Mouse (Mus musculus) heart, embryonic 11.5 days (tissue): ENCODE data around the gene Trappc6a. TPM values are rescaled to one million over a fixed set of nuclear protein-coding genes. Genes with fewer than 3 reads are reported as not detected.

Experiments
- ATAC-seq: fragments of 200-750 bp; cut with Nextera tagmentation; replicated peaks from 2 replicates; pipeline ENCODE4 v1.8.0; 2017; ENCODE audit warnings: moderate library complexity; ENCODE audit not compliant: insufficient number of reproducible peaks, low FRiP score, low TSS enrichment
- H3K27ac ChIP-seq: fragments of 300-500 bp; sonication (generic); 2 replicates; pipeline ENCODE4 v1.5.1; 2014; ENCODE audit warnings: mild to moderate bottlenecking, low read depth, low read length
- H3K27me3 ChIP-seq: fragments of 300-500 bp; sonication (generic); 2 replicates; pipeline ENCODE4 v1.6.1; 2014; ENCODE audit warnings: mild to moderate bottlenecking, low read length, mixed read lengths; ENCODE audit not compliant: control insufficient read depth, insufficient read depth
- H3K36me3 ChIP-seq: fragments of 300-500 bp; sonication (generic); 2 replicates; pipeline ENCODE4 v1.6.1; 2014; ENCODE audit warnings: mild to moderate bottlenecking, low read length, moderate library complexity, mixed read lengths; ENCODE audit not compliant: control insufficient read depth, insufficient read depth
- H3K4me1 ChIP-seq: fragments of 300-500 bp; sonication (generic); 2 replicates; pipeline ENCODE4 v1.6.1; 2014; ENCODE audit warnings: low read length; ENCODE audit not compliant: control insufficient read depth, insufficient read depth
- H3K4me2 ChIP-seq: fragments of 300-500 bp; sonication (generic); 2 replicates; pipeline ENCODE4 v1.6.1; 2014; ENCODE audit warnings: mild to moderate bottlenecking, moderate library complexity
- H3K4me3 ChIP-seq: fragments of 300-500 bp; sonication (generic); 2 replicates; pipeline ENCODE4 v1.5.1; 2014; ENCODE audit warnings: low read depth, low read length
- H3K9ac ChIP-seq: fragments of 300-500 bp; sonication (generic); 2 replicates; pipeline ENCODE4 v1.6.1; 2014; ENCODE audit warnings: mild to moderate bottlenecking, low read depth, low read length, moderate library complexity
- H3K9me3 ChIP-seq: fragments of 300-500 bp; sonication (generic); replicated peaks from 2 replicates; pipeline ENCODE4 v1.6.1; 2016; ENCODE audit warnings: low read length; ENCODE audit not compliant: control insufficient read depth
- WGBS: fragments of 180-500 bp; shearing (Covaris S2); extraction: QIAGEN DNeasy Blood & Tissue Kit; methylation state at CpG from one replicate; pipeline ENCODE4 v1.1.7; 2014; ENCODE audit not compliant: insufficient replicate concordance; 5-methylcytosine and 5-hydroxymethylcytosine counted together
- polyA plus RNA-seq: library from polyadenylated mRNA; unstranded; fragments of >200 nt; fragmentation: Nextera tagmentation; extraction: Ambion mirVana; gene quantifications from 2 replicates; pipeline ENCODE4 v1.2.1, GENCODE M21; 2014

Trappc6a gene
- polyA plus RNA-seq, 1 experiment from 2014 or later = 77.0 TPM

GRCm38 (mm10) chr7:19464367-19465307, 43.6 kb upstream of the Trappc6a start:
- ATAC-seq = 0 out of 2 replicates have a peak, but pooled peaks have one; percentile 4
- H3K9ac ChIP-seq = peak overlapping the region; percentile 50; the same call in 1 of the 2 replicates
- no peaks in the 10 kb centered on the region for H3K9me3 ChIP-seq
- no peaks in the 10 kb centered on the region for H3K36me3 ChIP-seq
- WGBS = 7% methylated on average over 22 of the region's 22 CpGs
- peak overlapping the region; percentile 31 for H3K4me3 ChIP-seq
- peaks cover 14% of the 10 kb centered on the region for H3K27me3 ChIP-seq
- H3K27ac ChIP-seq = peak overlapping the region; percentile 12; the same call in 1 of the 2 replicates
- peak overlapping the region; percentile 50 for H3K4me2 ChIP-seq
- H3K4me1 ChIP-seq = peaks cover 10% of the 10 kb centered on the region

- Histone ChIP-seq H3K36me3 (no peaks in the 10 kb centered on the region), H3K9me3 (no peaks in the 10 kb centered on the region), H3K27me3 (peaks cover 25% of the 10 kb centered on the region), H3K4me1 (peaks cover 10% of the 10 kb centered on the region), H3K9ac (no peak overlapping the region), H3K4me2 (no peak overlapping the region), H3K27ac (no peak overlapping the region), H3K4me3 (no peak overlapping the region)
- ATAC-seq = no peak
- WGBS = 47% methylated on average over 5 of the region's 5 CpGs
These were observed 41.5 kb upstream of the Trappc6a start for GRCm38 (mm10) chr7:19466602-19467145.

- Histone ChIP-seq H3K27ac (no peak overlapping the region), H3K27me3 (peaks cover 34% of the 10 kb centered on the region), H3K4me1 (peaks cover 7% of the 10 kb centered on the region), H3K4me3 (no peak overlapping the region), H3K9me3 (no peaks in the 10 kb centered on the region), H3K36me3 (no peaks in the 10 kb centered on the region), H3K4me2 (no peak overlapping the region), H3K9ac (no peak overlapping the region)
- ATAC-seq = no peak
- whole genome bisulfite sequencing = 42% methylated on average over 6 of the region's 6 CpGs
These were observed 40.6 kb upstream of the Trappc6a start for GRCm38 (mm10) chr7:19467638-19468037.

- Histone ChIP-seq H3K27me3 (peaks cover 41% of the 10 kb centered on the region), H3K9me3 (no peaks in the 10 kb centered on the region), H3K36me3 (no peaks in the 10 kb centered on the region), H3K4me2 (no peak overlapping the region), H3K27ac (no peak overlapping the region), H3K4me3 (no peak overlapping the region), H3K9ac (no peak overlapping the region), H3K4me1 (0 out of 2 replicates have a peak, but pooled peaks cover 3% of the 10 kb centered on the region)
- 64% methylated on average over 12 of the region's 12 CpGs for WGBS
- no peak for ATAC-seq
These were observed 39.9 kb upstream of the Trappc6a start for GRCm38 (mm10) chr7:19468279-19468678.

GRCm38 (mm10) chr7:19469404-19469803, 38.8 kb upstream of the Trappc6a start:
- H3K27me3 ChIP-seq = peaks cover 50% of the 10 kb centered on the region
- no peak overlapping the region for H3K27ac ChIP-seq
- H3K4me3 ChIP-seq = no peak overlapping the region
- 27% methylated on average over 23 of the region's 23 CpGs for WGBS
- H3K4me1 ChIP-seq = 0 out of 2 replicates have a peak, but pooled peaks cover 6% of the 10 kb centered on the region
- no peaks in the 10 kb centered on the region for H3K9me3 ChIP-seq
- H3K36me3 ChIP-seq = no peaks in the 10 kb centered on the region
- no peak overlapping the region for H3K9ac ChIP-seq
- H3K4me2 ChIP-seq = peak overlapping the region; percentile 11; the same call in 1 of the 2 replicates
- no peak for ATAC-seq

- Histone ChIP-seq H3K4me2 (no peak overlapping the region), H3K4me1 (0 out of 2 replicates have a peak, but pooled peaks cover 6% of the 10 kb centered on the region), H3K27ac (no peak overlapping the region), H3K9ac (no peak overlapping the region), H3K4me3 (no peak overlapping the region), H3K9me3 (no peaks in the 10 kb centered on the region), H3K36me3 (no peaks in the 10 kb centered on the region), H3K27me3 (peaks cover 49% of the 10 kb centered on the region)
- WGBS = 15% methylated on average over 14 of the region's 14 CpGs
- ATAC-seq = no peak
These were observed 37.9 kb upstream of the Trappc6a start for GRCm38 (mm10) chr7:19470308-19470707.

GRCm38 (mm10) chr7:19472403-19472802, 35.8 kb upstream of the Trappc6a start:
- H3K9ac ChIP-seq = no peak overlapping the region
- no peak overlapping the region; the same call in 1 of the 2 replicates for H3K4me2 ChIP-seq
- ATAC-seq = no peak
- 29% methylated on average over 4 of the region's 4 CpGs for WGBS
- no peak overlapping the region for H3K27ac ChIP-seq
- H3K27me3 ChIP-seq = peaks cover 50% of the 10 kb centered on the region
- H3K9me3 ChIP-seq = no peaks in the 10 kb centered on the region
- 0 out of 2 replicates have a peak, but pooled peaks cover 3% of the 10 kb centered on the region for H3K4me1 ChIP-seq
- no peaks in the 10 kb centered on the region for H3K36me3 ChIP-seq
- no peak overlapping the region for H3K4me3 ChIP-seq

- Histone ChIP-seq H3K4me2 (peak overlapping the region; percentile 85), H3K27ac (no peak overlapping the region), H3K4me3 (peak overlapping the region; percentile 56), H3K9ac (peak overlapping the region; percentile 74), H3K4me1 (0 out of 2 replicates have a peak, but pooled peaks cover 3% of the 10 kb centered on the region), H3K27me3 (peaks cover 50% of the 10 kb centered on the region), H3K9me3 (no peaks in the 10 kb centered on the region), H3K36me3 (no peaks in the 10 kb centered on the region)
- 2% methylated on average over 76 of the region's 89 CpGs for WGBS
- peak; percentile 70 for ATAC-seq
These were observed 34.2 kb upstream of the Trappc6a start for GRCm38 (mm10) chr7:19473875-19474443.
